Mouse (Mus musculus): Measurements from ENCODE around the gene Nudt9. TPM values are rescaled to one million over a fixed set of nuclear protein-coding genes. Genes with fewer than 3 reads are reported as not detected.

Nudt9 gene
- polyA plus RNA-seq, 1 experiment from 2014 or later, result 65.1 TPM

DNA sequence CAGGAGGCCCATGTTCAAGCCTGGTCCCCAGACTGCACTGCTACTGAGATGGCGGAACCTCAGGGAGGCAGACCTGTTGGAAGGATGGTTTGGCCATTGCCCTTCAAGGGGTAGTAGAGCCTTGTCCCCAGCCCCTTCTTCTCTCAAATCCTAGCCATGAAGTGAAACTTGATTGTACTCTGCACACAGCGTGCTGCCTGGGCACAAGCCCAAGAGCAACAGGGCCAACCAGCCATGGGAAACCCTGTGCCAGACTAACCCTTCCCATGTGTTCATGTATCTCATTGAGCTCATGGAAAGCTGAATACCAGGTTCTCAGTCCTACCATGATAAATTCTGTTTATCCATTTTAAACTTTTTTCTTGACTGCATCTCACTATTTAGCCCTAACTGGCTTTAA lies 3.2 kb upstream of the Nudt9 start:
- no peaks in the 10 kb centered on the region for H3K9me3 ChIP-seq
- no peaks in the 10 kb centered on the region for H3K36me3 ChIP-seq (replicated peaks)
- WGBS, result 92% methylated on average over 2 of the region's 2 CpGs
- DNase-seq (ENCODE audit: low spot score), result no peak
- H3K4me1 ChIP-seq, result peaks cover 13% of the 10 kb centered on the region
- no peak overlapping the region for H3K4me3 ChIP-seq
- no peak overlapping the region for H3K27ac ChIP-seq (replicated peaks)
- no peaks in the 10 kb centered on the region for H3K27me3 ChIP-seq (replicated peaks; ENCODE audit: low read depth, poor library complexity, severe bottlenecking)

DNA sequence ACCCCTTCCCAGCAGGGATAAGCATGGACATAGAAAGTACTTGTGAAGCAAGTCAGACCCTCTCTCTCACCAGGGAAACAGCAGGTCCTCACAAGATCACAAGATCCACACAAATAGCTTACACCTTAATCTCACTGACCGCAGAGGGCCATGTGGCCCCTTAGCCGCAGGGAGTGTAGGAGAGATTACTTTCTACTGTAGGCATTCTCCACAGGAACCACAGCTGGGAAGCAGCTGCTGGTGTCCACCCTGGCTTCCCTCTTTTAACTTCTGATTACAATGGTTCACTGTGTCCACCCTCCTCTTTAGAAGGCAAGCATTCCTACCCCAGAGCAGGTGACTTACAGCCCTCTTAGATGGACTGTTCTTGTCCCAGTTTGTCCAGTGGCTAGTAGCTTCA lies 2.4 kb upstream of the Nudt9 start:
- H3K27me3 ChIP-seq (replicated peaks; ENCODE audit: low read depth, poor library complexity, severe bottlenecking), result no peaks in the 10 kb centered on the region
- H3K9me3 ChIP-seq, result no peaks in the 10 kb centered on the region
- 65% methylated on average over 2 of the region's 2 CpGs for WGBS
- H3K27ac ChIP-seq (replicated peaks), result no peak overlapping the region
- peaks cover 19% of the 10 kb centered on the region for H3K4me1 ChIP-seq
- no peak overlapping the region for H3K4me3 ChIP-seq
- DNase-seq (ENCODE audit: low spot score), result no peak
- H3K36me3 ChIP-seq (replicated peaks), result no peaks in the 10 kb centered on the region

DNA sequence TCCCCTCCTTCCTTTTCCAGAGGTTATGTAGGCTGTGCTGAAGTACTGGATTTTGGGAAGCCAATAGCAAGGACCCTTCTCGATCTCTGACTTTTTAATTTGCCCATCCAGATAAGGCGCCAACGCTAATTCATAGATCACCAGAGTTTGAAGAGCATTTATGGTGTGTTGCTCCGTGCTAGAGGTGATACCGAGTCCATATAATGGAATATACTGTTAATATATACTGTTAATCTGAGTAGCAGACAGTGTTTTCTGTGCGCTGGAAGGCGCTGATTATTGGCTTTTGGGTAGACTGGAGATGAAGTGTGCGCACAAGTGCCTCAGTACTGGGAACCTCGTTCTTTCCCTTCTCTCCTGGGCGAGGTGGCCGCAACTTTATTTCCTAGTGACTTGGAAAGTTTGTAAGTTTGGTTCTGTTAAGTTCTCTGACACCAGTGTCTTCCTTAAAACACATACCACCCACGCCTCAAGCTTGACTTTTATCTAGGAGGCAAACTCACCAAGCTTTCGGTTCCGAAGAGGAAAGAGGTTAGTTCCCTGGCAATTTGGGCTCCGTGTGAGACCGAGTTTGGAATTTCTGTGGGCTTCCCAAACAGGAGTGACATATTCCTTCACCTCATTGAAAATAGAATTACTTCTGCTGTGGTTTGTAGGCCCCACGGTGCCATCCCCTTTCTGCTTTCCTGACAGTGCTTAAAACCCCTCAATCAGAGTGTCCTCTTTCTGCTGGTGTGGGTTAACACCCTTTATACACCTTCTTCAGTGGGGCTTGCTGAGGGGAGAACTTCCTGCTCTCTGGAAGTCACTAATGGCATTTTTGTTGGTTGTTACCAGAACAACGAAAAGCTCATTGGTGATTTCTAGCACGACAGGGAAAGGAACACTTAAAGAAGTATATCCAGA lies 1.3 kb downstream of the Nudt9 start:
- H3K27me3 ChIP-seq (replicated peaks; ENCODE audit: low read depth, poor library complexity, severe bottlenecking), result no peaks in the 10 kb centered on the region
- peak overlapping the region; percentile 93 for H3K27ac ChIP-seq (replicated peaks)
- WGBS, result 9% methylated on average over 19 of the region's 19 CpGs
- peaks cover 19% of the 10 kb centered on the region for H3K4me1 ChIP-seq
- H3K36me3 ChIP-seq (replicated peaks), result peaks cover 23% of the 10 kb centered on the region
- H3K4me3 ChIP-seq, result peak overlapping the region; percentile 82
- DNase-seq (ENCODE audit: low spot score), result peak; percentile 18
- no peaks in the 10 kb centered on the region for H3K9me3 ChIP-seq

DNA sequence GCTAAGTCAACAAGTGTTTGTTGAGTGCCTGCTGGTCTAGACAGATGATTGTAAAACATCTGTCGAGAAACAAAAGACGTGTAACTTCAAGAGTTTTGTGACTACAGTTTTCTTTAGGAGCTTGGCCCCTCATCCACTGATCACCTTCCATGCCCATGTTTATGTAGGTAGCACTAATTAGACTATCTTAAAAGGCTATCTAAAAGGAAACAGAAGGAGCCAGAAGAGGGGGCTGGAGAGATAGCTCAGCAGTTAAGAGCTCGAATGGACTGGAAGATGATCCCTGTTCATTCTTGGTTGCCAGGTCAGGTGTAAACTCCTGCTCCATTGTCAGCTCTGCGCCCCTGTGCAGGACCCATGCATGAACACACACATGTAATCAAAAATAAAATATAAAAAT lies 2.0 kb downstream of the Nudt9 start:
- Histone ChIP-seq H3K4me3 (peak overlapping the region; percentile 82), H3K36me3 (replicated peaks) (peaks cover 29% of the 10 kb centered on the region), H3K27me3 (replicated peaks; ENCODE audit: low read depth, poor library complexity, severe bottlenecking) (no peaks in the 10 kb centered on the region), H3K27ac (replicated peaks) (0 out of 2 replicates have a peak overlapping the region, but pooled peaks have one; percentile 7), H3K9me3 (no peaks in the 10 kb centered on the region), H3K4me1 (peaks cover 19% of the 10 kb centered on the region)
- DNase-seq (ENCODE audit: low spot score), result no peak
- 49% methylated on average over 4 of the region's 4 CpGs for WGBS

DNA sequence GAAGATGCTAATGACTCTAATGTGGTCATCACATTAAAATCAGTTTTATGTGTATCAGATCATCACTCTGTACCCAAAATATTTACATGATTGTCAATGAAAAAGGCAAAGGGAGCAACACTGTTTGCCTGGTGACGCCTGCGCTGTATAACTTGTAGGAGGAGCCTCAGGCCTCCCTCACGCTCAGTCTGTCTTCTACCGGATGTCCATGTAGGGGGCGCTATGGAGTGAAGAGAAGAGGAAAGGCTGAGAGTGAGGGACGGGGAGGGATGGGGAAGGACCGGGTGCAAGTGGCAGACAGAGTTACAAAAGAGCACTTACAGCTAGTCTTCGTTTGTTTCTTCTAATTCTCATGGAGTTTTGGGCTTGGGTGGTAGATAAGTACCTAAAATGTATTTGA lies 6.8 kb downstream of the Nudt9 start:
- H3K4me3 ChIP-seq, result no peak overlapping the region
- 58% methylated on average over 8 of the region's 8 CpGs for WGBS
- DNase-seq (ENCODE audit: low spot score), result peak; percentile 41

DNA sequence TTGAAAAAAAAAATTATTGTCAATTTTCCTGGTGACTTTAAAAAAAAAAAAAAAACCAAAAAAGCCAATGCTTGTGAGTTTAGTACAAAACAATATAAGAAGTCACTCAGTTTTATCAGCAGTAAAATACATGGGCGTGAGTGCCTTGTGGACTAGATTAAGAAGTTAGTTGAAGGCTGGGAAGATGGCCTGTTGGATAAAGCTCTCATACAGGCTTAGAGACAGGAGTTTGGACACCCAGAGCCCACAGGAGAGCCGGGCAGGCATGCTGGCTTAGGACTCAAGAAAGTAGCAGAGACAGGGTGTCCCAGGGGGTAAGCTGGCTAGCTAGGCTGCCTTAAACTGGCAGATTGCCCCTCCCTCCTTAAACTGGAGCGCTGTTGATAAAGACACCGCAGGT lies 8.8 kb downstream of the Nudt9 start:
- DNase-seq (ENCODE audit: low spot score), result no peak
- H3K9me3 ChIP-seq, result no peaks in the 10 kb centered on the region
- peaks cover 64% of the 10 kb centered on the region for H3K36me3 ChIP-seq (replicated peaks)

More for the DNA sequence above, 6.8 kb downstream of the Nudt9 start:
- H3K9me3 ChIP-seq, result no peaks in the 10 kb centered on the region
- H3K36me3 ChIP-seq (replicated peaks), result peaks cover 45% of the 10 kb centered on the region
- H3K27ac ChIP-seq (replicated peaks), result no peak overlapping the region
- peaks cover 5% of the 10 kb centered on the region for H3K4me1 ChIP-seq
- no peaks in the 10 kb centered on the region for H3K27me3 ChIP-seq (replicated peaks; ENCODE audit: low read depth, poor library complexity, severe bottlenecking)

DNA sequence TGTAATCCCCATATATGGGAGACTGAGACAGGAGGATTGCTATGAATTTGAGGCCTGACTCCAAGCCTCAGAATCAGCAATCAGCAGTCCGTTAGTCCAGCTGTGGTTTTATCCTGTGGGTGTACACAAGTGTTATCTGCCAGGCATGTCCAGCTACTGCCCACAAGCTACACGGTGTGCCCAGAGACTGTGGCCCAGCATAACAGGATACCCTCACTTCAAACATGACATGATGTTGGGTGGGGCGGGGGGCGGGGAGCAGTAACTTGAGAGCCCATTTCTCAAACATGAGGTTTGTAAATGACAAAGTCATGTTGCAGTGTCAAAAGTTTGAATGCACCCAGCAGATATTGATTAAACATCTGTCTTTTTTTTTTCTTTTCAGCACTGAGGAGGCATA lies 9.7 kb downstream of the Nudt9 start:
- 87% methylated on average over 4 of the region's 4 CpGs for WGBS
- no peaks in the 10 kb centered on the region for H3K9me3 ChIP-seq
- peaks cover 66% of the 10 kb centered on the region for H3K36me3 ChIP-seq (replicated peaks)
- no peaks in the 10 kb centered on the region for H3K27me3 ChIP-seq (replicated peaks; ENCODE audit: low read depth, poor library complexity, severe bottlenecking)
- no peak overlapping the region for H3K4me3 ChIP-seq
- H3K27ac ChIP-seq (replicated peaks), result no peak overlapping the region
- DNase-seq (ENCODE audit: low spot score), result no peak
- no peaks in the 10 kb centered on the region for H3K4me1 ChIP-seq

More for the DNA sequence above, 8.8 kb downstream of the Nudt9 start:
- Histone ChIP-seq H3K27me3 (replicated peaks; ENCODE audit: low read depth, poor library complexity, severe bottlenecking) (no peaks in the 10 kb centered on the region), H3K4me3 (no peak overlapping the region), H3K27ac (replicated peaks) (no peak overlapping the region), H3K4me1 (no peaks in the 10 kb centered on the region)
- 90% methylated on average over 4 of the region's 4 CpGs for WGBS

DNA sequence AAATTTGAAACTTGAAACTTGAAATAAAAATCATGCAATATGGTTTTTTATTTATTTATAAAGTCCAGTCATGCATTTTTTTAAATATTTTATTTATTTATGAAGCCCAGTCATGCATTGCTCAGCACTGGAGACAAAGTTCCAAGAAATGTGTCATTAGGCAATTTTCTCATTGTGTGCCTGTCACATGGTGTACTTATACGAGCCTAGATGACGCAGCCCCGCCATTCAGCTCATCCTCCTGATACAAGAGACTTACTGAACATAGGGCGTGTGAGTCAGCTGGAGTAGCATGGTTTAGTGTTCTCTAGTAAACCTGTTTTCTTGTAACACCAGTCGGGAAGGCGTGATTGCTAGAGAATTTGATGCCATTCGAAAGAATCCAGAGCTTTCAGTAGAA lies 10.2 kb downstream of the Nudt9 start:
- WGBS, result 85% methylated on average over 7 of the region's 7 CpGs
- Histone ChIP-seq H3K9me3 (no peaks in the 10 kb centered on the region), H3K27ac (replicated peaks) (no peak overlapping the region), H3K27me3 (replicated peaks; ENCODE audit: low read depth, poor library complexity, severe bottlenecking) (no peaks in the 10 kb centered on the region), H3K36me3 (replicated peaks) (peaks cover 66% of the 10 kb centered on the region), H3K4me3 (no peak overlapping the region), H3K4me1 (no peaks in the 10 kb centered on the region)
- no peak for DNase-seq (ENCODE audit: low spot score)

DNA sequence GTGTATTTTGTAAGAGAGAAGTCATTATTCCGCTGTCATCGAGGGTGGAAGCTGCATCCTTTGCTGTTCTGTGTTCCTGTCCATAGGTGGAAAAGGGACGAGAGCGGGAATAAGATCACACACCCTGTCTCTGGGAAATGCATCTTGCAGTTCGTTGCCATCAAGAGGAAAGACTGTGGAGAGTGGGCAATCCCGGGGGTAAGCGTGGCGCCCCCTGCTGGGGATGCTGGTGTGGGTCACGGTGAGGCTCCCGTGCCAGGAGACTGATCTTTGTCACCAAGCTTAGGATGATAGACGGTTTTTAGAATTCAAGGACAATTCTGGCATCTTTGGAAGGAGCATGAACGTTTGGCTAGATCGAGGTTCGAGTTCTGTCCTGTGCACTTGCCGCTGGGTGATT lies 11.9 kb downstream of the Nudt9 start:
- H3K4me1 ChIP-seq, result no peaks in the 10 kb centered on the region
- H3K9me3 ChIP-seq, result no peaks in the 10 kb centered on the region
- 64% methylated on average over 15 of the region's 15 CpGs for WGBS
- H3K27ac ChIP-seq (replicated peaks), result no peak overlapping the region
- no peaks in the 10 kb centered on the region for H3K27me3 ChIP-seq (replicated peaks; ENCODE audit: low read depth, poor library complexity, severe bottlenecking)
- DNase-seq (ENCODE audit: low spot score), result peak; percentile 67
- no peak overlapping the region for H3K4me3 ChIP-seq
- H3K36me3 ChIP-seq (replicated peaks), result peaks cover 66% of the 10 kb centered on the region

DNA sequence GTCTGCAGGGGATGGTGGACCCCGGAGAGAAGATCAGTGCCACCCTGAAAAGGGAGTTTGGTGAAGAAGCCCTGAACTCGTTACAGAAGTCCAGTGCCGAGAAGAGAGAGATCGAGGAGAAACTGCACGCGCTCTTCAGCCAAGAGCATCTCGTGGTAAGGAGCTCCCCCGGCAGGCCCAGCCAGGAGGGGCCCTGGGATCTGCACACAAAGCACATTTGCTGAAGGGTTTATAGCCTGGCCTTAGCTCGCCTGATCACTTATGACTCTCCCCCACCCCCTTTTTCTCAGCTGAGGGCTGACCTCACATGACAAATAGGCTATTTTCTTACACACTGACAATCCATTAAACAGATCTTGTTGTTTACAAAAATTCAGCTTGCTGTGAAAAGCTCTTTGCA lies 13.5 kb downstream of the Nudt9 start:
- no peaks in the 10 kb centered on the region for H3K4me1 ChIP-seq
- H3K27ac ChIP-seq (replicated peaks), result no peak overlapping the region
- WGBS, result 86% methylated on average over 9 of the region's 9 CpGs
- no peak for DNase-seq (ENCODE audit: low spot score)
- H3K9me3 ChIP-seq, result no peaks in the 10 kb centered on the region
- no peak overlapping the region for H3K4me3 ChIP-seq
- H3K27me3 ChIP-seq (replicated peaks; ENCODE audit: low read depth, poor library complexity, severe bottlenecking), result no peaks in the 10 kb centered on the region
- peaks cover 79% of the 10 kb centered on the region for H3K36me3 ChIP-seq (replicated peaks)

DNA sequence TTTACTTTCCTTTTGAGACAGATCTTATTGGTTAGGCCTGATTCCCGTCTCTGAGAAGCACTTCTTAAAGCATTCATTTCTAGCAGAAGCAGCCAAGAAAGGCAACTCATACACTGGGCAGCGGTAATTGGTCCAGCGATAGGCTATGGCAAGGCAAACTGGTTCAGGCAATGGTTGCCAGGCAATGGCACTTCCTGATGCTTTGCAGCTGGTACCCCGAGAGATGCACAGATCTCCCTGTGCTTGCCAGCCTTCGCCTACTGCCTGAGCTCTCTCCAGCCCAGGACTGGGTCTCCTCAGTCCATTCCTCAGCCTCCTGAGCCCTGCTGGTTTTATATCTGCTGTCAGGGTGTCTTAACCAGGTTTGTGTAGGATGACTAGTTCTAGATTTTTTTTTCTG lies 14.3 kb downstream of the Nudt9 start:
- WGBS, result 90% methylated on average over 5 of the region's 5 CpGs
- Histone ChIP-seq H3K36me3 (replicated peaks) (peaks cover 80% of the 10 kb centered on the region), H3K4me3 (no peak overlapping the region), H3K27ac (replicated peaks) (no peak overlapping the region), H3K27me3 (replicated peaks; ENCODE audit: low read depth, poor library complexity, severe bottlenecking) (no peaks in the 10 kb centered on the region), H3K4me1 (no peaks in the 10 kb centered on the region), H3K9me3 (no peaks in the 10 kb centered on the region)
- DNase-seq (ENCODE audit: low spot score), result no peak

DNA sequence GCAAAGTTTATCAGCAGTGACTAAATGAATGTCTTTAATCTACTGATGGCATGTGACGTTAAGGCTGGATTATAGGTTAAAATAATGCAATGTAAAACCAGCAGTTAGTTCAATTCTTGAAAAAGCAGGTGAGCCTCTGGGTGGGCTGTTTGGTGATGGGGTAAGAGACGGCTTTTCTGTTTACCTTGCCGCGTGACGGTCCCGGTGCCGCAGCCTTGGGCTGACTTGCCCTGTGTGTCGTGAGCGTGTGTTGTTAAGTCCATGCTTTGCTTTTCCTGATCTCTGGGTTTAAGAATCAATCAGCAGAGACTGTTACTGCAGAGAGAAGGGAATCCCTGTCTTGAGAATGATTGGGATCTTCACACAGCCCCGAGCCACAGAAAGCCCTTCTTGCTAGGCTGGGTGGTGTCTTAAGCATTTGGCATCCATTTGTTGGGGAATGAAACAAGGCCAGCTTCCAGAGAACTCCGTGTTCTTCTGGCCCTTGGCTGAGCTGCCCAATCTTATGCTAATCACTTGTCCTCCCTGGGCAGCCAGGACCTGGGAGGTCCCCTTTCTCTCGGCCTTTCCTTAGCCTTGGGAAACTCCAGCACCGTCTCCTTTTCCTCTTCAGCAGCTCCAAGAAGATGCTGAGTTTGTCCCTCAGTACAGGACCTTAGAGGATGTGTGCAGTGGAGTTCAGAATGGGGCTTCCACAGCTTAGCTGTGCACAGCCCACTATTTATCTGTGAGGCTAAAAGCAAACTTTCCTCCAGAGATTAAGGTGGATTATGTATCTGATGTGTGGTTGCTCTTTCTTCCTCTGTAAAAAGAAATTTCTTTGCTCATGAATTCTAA lies 16.0 kb downstream of the Nudt9 start:
- H3K27ac ChIP-seq (replicated peaks), result no peak overlapping the region
- H3K9me3 ChIP-seq, result no peaks in the 10 kb centered on the region
- no peaks in the 10 kb centered on the region for H3K4me1 ChIP-seq
- DNase-seq (ENCODE audit: low spot score), result no peak
- H3K4me3 ChIP-seq, result no peak overlapping the region
- no peaks in the 10 kb centered on the region for H3K27me3 ChIP-seq (replicated peaks; ENCODE audit: low read depth, poor library complexity, severe bottlenecking)
- peaks cover 74% of the 10 kb centered on the region for H3K36me3 ChIP-seq (replicated peaks)
- 80% methylated on average over 13 of the region's 13 CpGs for WGBS
